Mouse (Mus musculus) cerebellum, adult 2 months (tissue): ENCODE data around the gene Adamts20. TPM values are rescaled to one million over a fixed set of nuclear protein-coding genes. Genes with fewer than 3 reads are reported as not detected.

Experiments
- DNase-seq, 2 experiments: peaks; one replicate each; pipeline ENCODE4 v3.0.0; 2021
- H3K27ac ChIP-seq: fragments of 200-500 bp; 2 replicates; pipeline ENCODE4 v1.5.1; 2012; ENCODE audit warnings: low read length, control low read depth, inconsistent platforms; ENCODE audit not compliant: insufficient read depth
- H3K27me3 ChIP-seq: fragments of 200-500 bp; 2 replicates; pipeline ENCODE4 v1.6.1; 2012; ENCODE audit warnings: inconsistent platforms, mild to moderate bottlenecking, low read length, moderate library complexity; ENCODE audit not compliant: control insufficient read depth, insufficient read depth
- H3K4me1 ChIP-seq: fragments of 200-500 bp; 2 replicates; pipeline ENCODE4 v1.6.1; 2011; ENCODE audit warnings: low read length; ENCODE audit not compliant: control insufficient read depth, insufficient read depth
- H3K4me3 ChIP-seq: fragments of 200-500 bp; replicated peaks from 2 replicates; pipeline ENCODE3; 2011; ENCODE audit warnings: mild to moderate bottlenecking, low read depth, low read length, control low read depth; ENCODE audit not compliant: insufficient read depth
- CTCF ChIP-seq: fragments of 200-500 bp; IDR thresholded peaks from 2 replicates; pipeline ENCODE4 v1.5.1; 2011; ENCODE audit warnings: low read depth, mild to moderate bottlenecking, control low read depth, low read length, moderate library complexity, borderline replicate concordance; ENCODE audit not compliant: insufficient read depth
- POLR2A ChIP-seq: fragments of 200-500 bp; IDR thresholded peaks from 2 replicates; pipeline ENCODE4 v1.6.1; 2011; ENCODE audit warnings: low read length, control low read depth, borderline replicate concordance; ENCODE audit not compliant: insufficient read depth
- WGBS: fragments of 180-500 bp; shearing (Covaris S2); methylation state at CpG from one replicate; pipeline ENCODE4 v1.1.7; 2018; 5-methylcytosine and 5-hydroxymethylcytosine counted together
- polyA plus RNA-seq: library from polyadenylated mRNA; depleted of rRNA; stranded (reverse); fragments of >200 nt; gene quantifications from 2 replicates; pipeline ENCODE4 v1.2.3, GENCODE M21; 2012

Gene Adamts20
- polyA plus RNA-seq, 1 experiment: 4.5 TPM

DNA sequence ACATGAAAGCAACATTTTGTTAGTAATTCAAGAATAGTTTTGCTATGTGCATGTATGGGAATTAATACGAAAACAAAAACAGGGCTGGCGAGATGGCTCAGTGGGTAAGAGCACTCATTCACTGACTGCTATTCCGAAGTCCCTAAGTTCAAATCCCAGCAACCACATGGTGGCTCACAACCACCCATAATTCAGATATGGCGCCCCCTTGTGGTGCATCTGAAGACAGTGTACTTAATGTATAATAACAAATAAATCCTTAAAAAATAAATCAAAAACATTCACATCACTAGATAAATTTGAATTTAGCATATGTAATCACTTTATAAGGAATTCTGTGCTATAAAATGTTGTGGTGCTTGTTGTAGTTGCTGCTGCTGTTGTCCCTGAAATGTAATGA lies 225.6 kb downstream of the Adamts20 start:
- 86% methylated on average over 4 of the region's 4 CpGs for WGBS
- Histone ChIP-seq H3K27ac (no peak overlapping the region), H3K27me3 (no peaks in the 10 kb centered on the region; the same call in 1 of the 2 replicates), H3K4me3 (no peak overlapping the region), H3K4me1 (no peaks in the 10 kb centered on the region)
- TF ChIP-seq CTCF (peak; percentile 3; the same call in 1 of the 2 replicates), POLR2A (no peak)
- DNase-seq: no peak

GRCm38 (mm10) chr15:94239127-94239526 lies 226.1 kb downstream of the Adamts20 start:
- DNase-seq: no peak
- Histone ChIP-seq H3K4me3 (no peak overlapping the region), H3K27me3 (no peaks in the 10 kb centered on the region; the same call in 1 of the 2 replicates), H3K4me1 (no peaks in the 10 kb centered on the region), H3K27ac (no peak overlapping the region)
- WGBS: 94% methylated on average over 6 of the region's 6 CpGs
- TF ChIP-seq POLR2A (no peak), CTCF (no peak)

GRCm38 (mm10) chr15:94238058-94238876 lies 227.0 kb downstream of the Adamts20 start:
- Histone ChIP-seq H3K27ac (no peak overlapping the region), H3K27me3 (no peaks in the 10 kb centered on the region; the same call in 1 of the 2 replicates), H3K4me3 (no peak overlapping the region), H3K4me1 (no peaks in the 10 kb centered on the region)
- WGBS: 93% methylated on average over 14 of the region's 14 CpGs
- no peak for TF ChIP-seq CTCF
- no peak for TF ChIP-seq POLR2A
- DNase-seq: no peak

DNA sequence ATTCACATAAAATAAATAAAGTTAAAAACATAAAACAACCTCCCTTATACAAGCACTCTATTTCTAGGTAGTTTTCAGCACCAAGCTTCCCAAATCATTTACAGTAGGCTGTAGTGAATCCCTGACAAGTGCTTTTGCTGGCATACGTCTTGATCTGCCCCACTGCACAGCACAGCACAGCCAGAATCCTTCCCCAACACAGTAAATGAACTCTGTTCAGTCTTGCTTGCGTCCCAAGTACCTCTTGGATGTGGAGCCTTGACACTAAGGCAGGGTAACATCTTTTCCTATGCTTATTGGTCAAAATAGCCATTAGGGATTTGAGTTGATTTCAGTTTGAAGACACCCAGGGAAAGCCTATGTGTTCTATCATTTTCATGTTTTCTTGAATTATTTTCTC lies 228.5 kb downstream of the Adamts20 start:
- WGBS: 78% methylated on average over 2 of the region's 2 CpGs
- H3K27me3 ChIP-seq: no peaks in the 10 kb centered on the region; the same call in 1 of the 2 replicates
- H3K4me3 ChIP-seq: no peak overlapping the region
- no peak for DNase-seq
- H3K27ac ChIP-seq: no peak overlapping the region
- no peaks in the 10 kb centered on the region for H3K4me1 ChIP-seq
- TF ChIP-seq CTCF (no peak), POLR2A (no peak)

- Histone ChIP-seq H3K27me3 (no peaks in the 10 kb centered on the region; the same call in 1 of the 2 replicates), H3K4me1 (no peaks in the 10 kb centered on the region), H3K27ac (no peak overlapping the region), H3K4me3 (no peak overlapping the region)
- 62% methylated on average over 3 of the region's 3 CpGs for WGBS
- TF ChIP-seq CTCF: no peak
- no peak for DNase-seq
These were observed 229.1 kb downstream of the Adamts20 start for GRCm38 (mm10) chr15:94236121-94236520.

GRCm38 (mm10) chr15:94235190-94235589 lies 230.0 kb downstream of the Adamts20 start:
- Histone ChIP-seq H3K4me3 (no peak overlapping the region), H3K27me3 (no peaks in the 10 kb centered on the region; the same call in 1 of the 2 replicates), H3K27ac (no peak overlapping the region), H3K4me1 (no peaks in the 10 kb centered on the region)
- no peak for TF ChIP-seq POLR2A
- no peak for DNase-seq
- 28% methylated on average over 2 of the region's 2 CpGs for WGBS

- no peak overlapping the region for H3K4me3 ChIP-seq
- no peak for TF ChIP-seq CTCF
- no peak for TF ChIP-seq POLR2A
- no peaks in the 10 kb centered on the region for H3K4me1 ChIP-seq
- no peak for DNase-seq
- WGBS: 72% methylated on average over 5 of the region's 5 CpGs
- no peaks in the 10 kb centered on the region for H3K27me3 ChIP-seq
- no peak overlapping the region for H3K27ac ChIP-seq
These were observed 234.0 kb downstream of the Adamts20 start for GRCm38 (mm10) chr15:94231246-94231645.

DNA sequence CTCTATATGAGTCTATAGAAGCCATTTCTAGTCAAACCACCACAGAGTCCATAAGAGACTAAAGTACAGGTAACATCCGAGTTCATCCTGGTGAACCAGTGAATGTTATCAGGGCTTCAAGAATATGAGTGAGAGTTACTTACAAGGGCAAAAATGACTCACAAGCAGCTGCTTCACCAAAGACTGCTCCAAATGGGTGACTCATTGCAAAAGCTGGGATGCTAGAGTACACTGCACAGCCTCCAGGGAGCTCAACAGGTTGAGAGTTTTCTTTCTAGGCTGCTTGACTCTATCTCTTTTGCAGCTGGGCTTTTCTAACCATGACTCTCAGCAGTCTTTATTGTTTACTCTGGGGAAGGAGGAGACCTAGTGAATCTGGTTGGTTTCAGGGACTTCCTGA lies 237.8 kb downstream of the Adamts20 start:
- Histone ChIP-seq H3K4me3 (no peak overlapping the region), H3K27me3 (no peaks in the 10 kb centered on the region), H3K4me1 (no peaks in the 10 kb centered on the region), H3K27ac (no peak overlapping the region)
- TF ChIP-seq POLR2A (no peak), CTCF (no peak)
- DNase-seq: no peak
- 98% methylated on average over 1 of the region's 1 CpGs for WGBS
